Mouse (Mus musculus): ENCODE measurements around the gene Cmss1. TPM values are rescaled to one million over a fixed set of nuclear protein-coding genes. Genes with fewer than 3 reads are reported as not detected.

The Cmss1 gene
- polyA plus RNA-seq, 1 experiment from 2014 or later = 33.5 TPM

GRCm38 (mm10) chr16:57434640-57435039 is 172.0 kb downstream of the Cmss1 start:
- 69% methylated on average over 3 of the region's 3 CpGs for WGBS
- Histone ChIP-seq H3K27ac (replicated peaks; ENCODE audit: low read depth, low read length) (no peak overlapping the region), H3K27me3 (replicated peaks; ENCODE audit: control insufficient read depth, insufficient read depth, low read length) (no peaks in the 10 kb centered on the region), H3K4me2 (ENCODE audit: low read depth, low read length) (no peak overlapping the region), H3K9me3 (ENCODE audit: control insufficient read depth, low read length) (no peaks in the 10 kb centered on the region), H3K36me3 (ENCODE audit: control insufficient read depth, insufficient read depth, low read length) (no peaks in the 10 kb centered on the region), H3K4me3 (ENCODE audit: low read depth, low read length) (no peak overlapping the region), H3K4me1 (ENCODE audit: control insufficient read depth, insufficient read depth, low read length) (peaks cover 14% of the 10 kb centered on the region), H3K9ac (ENCODE audit: low read depth, low read length) (no peak overlapping the region)
- ATAC-seq (ENCODE audit: low read depth) (no peak), DNase-seq (ENCODE audit: low spot score) (no peak)

GRCm38 (mm10) chr16:57433671-57434070 is 173.0 kb downstream of the Cmss1 start:
- 87% methylated on average over 6 of the region's 6 CpGs for WGBS
- Histone ChIP-seq H3K4me1 (ENCODE audit: control insufficient read depth, insufficient read depth, low read length) (peaks cover 18% of the 10 kb centered on the region), H3K9me3 (ENCODE audit: control insufficient read depth, low read length) (no peaks in the 10 kb centered on the region), H3K36me3 (ENCODE audit: control insufficient read depth, insufficient read depth, low read length) (no peaks in the 10 kb centered on the region), H3K27me3 (replicated peaks; ENCODE audit: control insufficient read depth, insufficient read depth, low read length) (no peaks in the 10 kb centered on the region), H3K4me3 (ENCODE audit: low read depth, low read length) (no peak overlapping the region), H3K27ac (replicated peaks; ENCODE audit: low read depth, low read length) (no peak overlapping the region), H3K4me2 (ENCODE audit: low read depth, low read length) (no peak overlapping the region), H3K9ac (ENCODE audit: low read depth, low read length) (no peak overlapping the region)
- no peak for DNase-seq (ENCODE audit: low spot score)
- ATAC-seq (ENCODE audit: low read depth) = no peak

- H3K4me3 ChIP-seq (ENCODE audit: low read depth, low read length) = no peak overlapping the region
- ATAC-seq (ENCODE audit: low read depth) = no peak
- no peaks in the 10 kb centered on the region for H3K27me3 ChIP-seq (replicated peaks; ENCODE audit: control insufficient read depth, insufficient read depth, low read length)
- peaks cover 14% of the 10 kb centered on the region for H3K4me1 ChIP-seq (ENCODE audit: control insufficient read depth, insufficient read depth, low read length)
- no peaks in the 10 kb centered on the region for H3K9me3 ChIP-seq (ENCODE audit: control insufficient read depth, low read length)
- H3K4me2 ChIP-seq (ENCODE audit: low read depth, low read length) = no peak overlapping the region
- no peak overlapping the region for H3K27ac ChIP-seq (replicated peaks; ENCODE audit: low read depth, low read length)
- 73% methylated on average over 4 of the region's 4 CpGs for whole genome bisulfite sequencing
- H3K36me3 ChIP-seq (ENCODE audit: control insufficient read depth, insufficient read depth, low read length) = no peaks in the 10 kb centered on the region
- DNase-seq (ENCODE audit: low spot score) = no peak
- no peak overlapping the region for H3K9ac ChIP-seq (ENCODE audit: low read depth, low read length)
These were observed 173.5 kb downstream of the Cmss1 start for GRCm38 (mm10) chr16:57433173-57433572.

- H3K36me3 ChIP-seq (ENCODE audit: control insufficient read depth, insufficient read depth, low read length) = no peaks in the 10 kb centered on the region
- 91% methylated on average over 3 of the region's 3 CpGs for WGBS
- H3K4me2 ChIP-seq (ENCODE audit: low read depth, low read length) = no peak overlapping the region
- peaks cover 24% of the 10 kb centered on the region for H3K4me1 ChIP-seq (ENCODE audit: control insufficient read depth, insufficient read depth, low read length)
- H3K9me3 ChIP-seq (ENCODE audit: control insufficient read depth, low read length) = no peaks in the 10 kb centered on the region
- ATAC-seq (ENCODE audit: low read depth) (no peak), DNase-seq (ENCODE audit: low spot score) (no peak)
- no peaks in the 10 kb centered on the region for H3K27me3 ChIP-seq (replicated peaks; ENCODE audit: control insufficient read depth, insufficient read depth, low read length)
- no peak overlapping the region for H3K27ac ChIP-seq (replicated peaks; ENCODE audit: low read depth, low read length)
- no peak overlapping the region for H3K4me3 ChIP-seq (ENCODE audit: low read depth, low read length)
- H3K9ac ChIP-seq (ENCODE audit: low read depth, low read length) = no peak overlapping the region
These were observed 175.4 kb downstream of the Cmss1 start for GRCm38 (mm10) chr16:57431294-57431693.

- Histone ChIP-seq H3K36me3 (ENCODE audit: control insufficient read depth, insufficient read depth, low read length) (no peaks in the 10 kb centered on the region), H3K9me3 (ENCODE audit: control insufficient read depth, low read length) (no peaks in the 10 kb centered on the region), H3K4me2 (ENCODE audit: low read depth, low read length) (no peak overlapping the region), H3K27me3 (replicated peaks; ENCODE audit: control insufficient read depth, insufficient read depth, low read length) (no peaks in the 10 kb centered on the region), H3K4me3 (ENCODE audit: low read depth, low read length) (no peak overlapping the region), H3K27ac (replicated peaks; ENCODE audit: low read depth, low read length) (no peak overlapping the region), H3K9ac (ENCODE audit: low read depth, low read length) (no peak overlapping the region), H3K4me1 (ENCODE audit: control insufficient read depth, insufficient read depth, low read length) (peaks cover 24% of the 10 kb centered on the region)
- DNase-seq (ENCODE audit: low spot score) (no peak), ATAC-seq (ENCODE audit: low read depth) (no peak)
- 68% methylated on average over 5 of the region's 5 CpGs for WGBS
These were observed 177.7 kb downstream of the Cmss1 start for GRCm38 (mm10) chr16:57428977-57429376.

- peak; percentile 67 for DNase-seq (ENCODE audit: low spot score)
- Histone ChIP-seq H3K4me1 (ENCODE audit: control insufficient read depth, insufficient read depth, low read length) (peaks cover 24% of the 10 kb centered on the region), H3K9ac (ENCODE audit: low read depth, low read length) (no peak overlapping the region), H3K4me2 (ENCODE audit: low read depth, low read length) (no peak overlapping the region), H3K4me3 (ENCODE audit: low read depth, low read length) (no peak overlapping the region), H3K9me3 (ENCODE audit: control insufficient read depth, low read length) (no peaks in the 10 kb centered on the region), H3K27me3 (replicated peaks; ENCODE audit: control insufficient read depth, insufficient read depth, low read length) (no peaks in the 10 kb centered on the region), H3K36me3 (ENCODE audit: control insufficient read depth, insufficient read depth, low read length) (no peaks in the 10 kb centered on the region), H3K27ac (replicated peaks; ENCODE audit: low read depth, low read length) (peak overlapping the region; percentile 63)
- no peak for ATAC-seq (ENCODE audit: low read depth)
- 60% methylated on average over 7 of the region's 7 CpGs for WGBS
These were observed 179.0 kb downstream of the Cmss1 start for GRCm38 (mm10) chr16:57427516-57428285.

GRCm38 (mm10) chr16:57426680-57427079 is 180.0 kb downstream of the Cmss1 start:
- Histone ChIP-seq H3K9ac (ENCODE audit: low read depth, low read length) (no peak overlapping the region), H3K36me3 (ENCODE audit: control insufficient read depth, insufficient read depth, low read length) (no peaks in the 10 kb centered on the region), H3K4me2 (ENCODE audit: low read depth, low read length) (no peak overlapping the region), H3K4me3 (ENCODE audit: low read depth, low read length) (no peak overlapping the region), H3K27ac (replicated peaks; ENCODE audit: low read depth, low read length) (no peak overlapping the region), H3K27me3 (replicated peaks; ENCODE audit: control insufficient read depth, insufficient read depth, low read length) (no peaks in the 10 kb centered on the region), H3K4me1 (ENCODE audit: control insufficient read depth, insufficient read depth, low read length) (peaks cover 29% of the 10 kb centered on the region), H3K9me3 (ENCODE audit: control insufficient read depth, low read length) (no peaks in the 10 kb centered on the region)
- ATAC-seq (ENCODE audit: low read depth) = no peak
- WGBS = 50% methylated on average over 10 of the region's 10 CpGs
- DNase-seq (ENCODE audit: low spot score) = no peak

GRCm38 (mm10) chr16:57423001-57423800 is 183.5 kb downstream of the Cmss1 start:
- peaks cover 35% of the 10 kb centered on the region for H3K4me1 ChIP-seq (ENCODE audit: control insufficient read depth, insufficient read depth, low read length)
- ATAC-seq (ENCODE audit: low read depth) = no peak

More at GRCm38 (mm10) chr16:57423001-57423800, 183.5 kb downstream of the Cmss1 start:
- H3K4me2 ChIP-seq (ENCODE audit: low read depth, low read length) = no peak overlapping the region
- H3K4me3 ChIP-seq (ENCODE audit: low read depth, low read length) = no peak overlapping the region
- no peaks in the 10 kb centered on the region for H3K27me3 ChIP-seq (replicated peaks; ENCODE audit: control insufficient read depth, insufficient read depth, low read length)
- no peak overlapping the region for H3K9ac ChIP-seq (ENCODE audit: low read depth, low read length)
- H3K9me3 ChIP-seq (ENCODE audit: control insufficient read depth, low read length) = no peaks in the 10 kb centered on the region
- DNase-seq (ENCODE audit: low spot score) = no peak
- no peak overlapping the region for H3K27ac ChIP-seq (replicated peaks; ENCODE audit: low read depth, low read length)
- H3K36me3 ChIP-seq (ENCODE audit: control insufficient read depth, insufficient read depth, low read length) = no peaks in the 10 kb centered on the region
- 66% methylated on average over 6 of the region's 6 CpGs for WGBS
